In the genomic region with DNA sequence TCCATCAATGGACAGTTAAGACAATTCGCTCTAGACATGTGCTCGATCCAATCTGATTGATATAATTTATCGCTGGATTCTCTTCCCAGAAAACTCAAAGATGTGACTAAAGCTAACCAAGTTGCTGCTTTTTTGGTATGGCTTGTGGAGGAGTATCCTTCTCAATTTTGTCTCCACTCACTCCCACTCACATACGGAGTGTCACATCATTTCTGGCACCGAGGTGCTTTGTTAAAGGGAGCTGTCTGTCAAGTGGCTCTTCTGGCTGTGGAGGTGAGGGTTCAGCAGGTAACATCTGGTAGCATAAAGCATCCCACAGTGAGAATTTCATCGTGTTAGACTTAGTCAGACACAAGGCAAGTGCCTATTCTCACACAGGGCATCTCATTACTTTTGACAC, we compare ENCODE assay signal across 14 mouse cellular contexts.
"Had no signal": no experiment of that assay in that cellular context is flagged by ENCODE, and none has a peak within 500 bp of the region (broad histone marks: within the 10 kb centered on the region; RNA-seq: fewer than 3 reads in every experiment).

No protein-coding gene starts in this region.

- H3K4me1 ChIP-seq: limb, embryonic 10.5 days; liver, embryonic 15.5 days; midbrain, embryonic 15.5 days; neural tube, embryonic 13.5 days had no signal

- H3K4me3 ChIP-seq: limb, embryonic 10.5 days; liver, embryonic 15.5 days; midbrain, embryonic 15.5 days; neural tube, embryonic 13.5 days had no signal

- DNase-seq: kidney, adult 11 months; kidney, postnatal 10 days; kidney, postnatal 4 days; lung, embryonic 14.5 days; lung, postnatal 10 days; lung, postnatal 4 days; retina, postnatal 1 day; spleen, adult 18-20 months; thymus, adult 2 months; thymus, postnatal 36 days had no signal

- ATAC-seq: midbrain, embryonic 15.5 days had no signal
